8 mouse cellular contexts compared by ENCODE assay signal in the genomic region with DNA sequence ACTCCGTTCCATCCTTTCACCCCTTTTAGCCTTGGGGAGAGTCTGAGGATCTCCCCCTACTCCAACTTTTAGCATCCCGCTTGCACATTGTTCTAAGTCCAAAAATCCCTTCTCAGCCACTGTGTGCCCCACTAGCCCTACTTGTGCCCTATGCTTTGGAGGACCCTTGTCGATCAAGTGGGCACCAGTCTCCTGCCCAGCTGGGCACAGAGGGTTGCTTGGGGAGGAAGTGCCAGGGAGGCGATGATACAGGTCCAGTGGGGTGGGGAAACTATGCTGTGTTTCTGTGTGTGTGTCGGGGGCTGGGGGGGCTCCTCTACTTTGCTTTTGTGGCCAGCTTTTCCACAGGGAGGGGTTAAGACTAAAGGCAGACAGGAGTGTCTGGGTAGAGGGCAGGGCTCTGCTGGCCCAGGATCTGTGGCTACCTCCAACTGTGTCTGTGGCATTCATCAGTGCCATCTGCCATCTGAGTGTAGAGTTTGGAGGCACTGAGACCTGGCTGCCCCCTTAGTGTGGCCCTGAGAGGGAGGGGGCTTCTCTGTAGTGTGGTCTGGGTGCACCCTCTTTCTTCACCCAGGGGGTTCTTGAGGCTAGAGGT. TPM values are rescaled to one million over a fixed set of nuclear protein-coding genes. Genes with fewer than 3 reads are reported as not detected.
DNase-seq lines count a peak whose midpoint lies in the region; ATAC-seq and TF ChIP-seq lines count a peak whose summit lies in the region.

No protein-coding gene starts in this region.

- ATAC-seq in forebrain, embryonic 12.5 days (ENCODE audit: low FRiP score): no peak
- ATAC-seq in liver, embryonic 13.5 days (ENCODE audit: low read depth): no peak

- H3K27me3 ChIP-seq in forebrain, embryonic 12.5 days: peaks cover 39% of the 10 kb centered on the region
- H3K27me3 ChIP-seq in liver, embryonic 13.5 days: peaks cover 63% of the 10 kb centered on the region
- peaks cover 14% of the 10 kb centered on the region for H3K27me3 ChIP-seq in small intestine, adult 2 months (ENCODE audit: control insufficient read depth, insufficient read depth, low read length)

- no peak for TF ChIP-seq POLR2A in small intestine, adult 2 months (IDR thresholded peaks at IDR 0.05; ENCODE audit: low read depth, low read length)

- H3K9ac ChIP-seq in forebrain, embryonic 12.5 days: peak overlapping the region; percentile 89
- no peak overlapping the region for H3K9ac ChIP-seq in liver, embryonic 13.5 days

- peak overlapping the region; percentile 84 for H3K4me3 ChIP-seq in forebrain, embryonic 12.5 days (replicated peaks)
- H3K4me3 ChIP-seq in liver, embryonic 13.5 days (replicated peaks): peak overlapping the region; percentile 58
- peak overlapping the region; percentile 69 for H3K4me3 ChIP-seq in small intestine, adult 2 months (ENCODE audit: low read depth, low read length)

- TF ChIP-seq CTCF in small intestine, adult 2 months (IDR thresholded peaks at IDR 0.05; ENCODE audit: extremely low read depth, insufficient read length, insufficient replicate concordance, low read depth, low read length): no peak

- peak overlapping the region; percentile 97 for H3K4me2 ChIP-seq in forebrain, embryonic 12.5 days
- H3K4me2 ChIP-seq in liver, embryonic 13.5 days: peak overlapping the region; percentile 76

- peak; percentile 36 to 51 for DNase-seq in lung, adult 18-20 months
- no peak for DNase-seq in lung, postnatal 14 days
- no peak for DNase-seq in liver, embryonic 13.5 days
- DNase-seq in embryo, embryonic 11 days: no peak
- DNase-seq in c-Kit-positive CD71-positive TER-119-positive erythroid progenitor cells, embryonic 14.5 days (ENCODE audit: low spot score): no peak
- DNase-seq in frontal cortex, postnatal 25 days (ENCODE audit: low spot score in 2 of 2): no peak

- no peak overlapping the region for H3K27ac ChIP-seq in forebrain, embryonic 12.5 days
- no peak overlapping the region for H3K27ac ChIP-seq in liver, embryonic 13.5 days
- H3K27ac ChIP-seq in small intestine, adult 2 months (ENCODE audit: insufficient read depth, low read depth, low read length): no peak overlapping the region

- WGBS in forebrain, embryonic 12.5 days: 25% methylated on average over 5 of the region's 5 CpGs
- 36% methylated on average over 5 of the region's 5 CpGs for WGBS in liver, embryonic 13.5 days (ENCODE audit: insufficient replicate concordance)
- 44% methylated on average over 5 of the region's 5 CpGs for WGBS in small intestine, adult 2 months

- no peaks in the 10 kb centered on the region for H3K36me3 ChIP-seq in forebrain, embryonic 12.5 days (replicated peaks)
- no peaks in the 10 kb centered on the region for H3K36me3 ChIP-seq in liver, embryonic 13.5 days
- H3K36me3 ChIP-seq in small intestine, adult 2 months (ENCODE audit: control insufficient read depth, insufficient read depth, low read length): no peaks in the 10 kb centered on the region

- no peaks in the 10 kb centered on the region for H3K9me3 ChIP-seq in forebrain, embryonic 12.5 days
- H3K9me3 ChIP-seq in liver, embryonic 13.5 days (replicated peaks): no peaks in the 10 kb centered on the region

- H3K4me1 ChIP-seq in forebrain, embryonic 12.5 days: peaks cover 66% of the 10 kb centered on the region
- H3K4me1 ChIP-seq in liver, embryonic 13.5 days (replicated peaks): peaks cover 17% of the 10 kb centered on the region
- H3K4me1 ChIP-seq in small intestine, adult 2 months (ENCODE audit: control insufficient read depth, insufficient read depth, insufficient read length, low read length): no peaks in the 10 kb centered on the region

RNA-seq across cellular contexts. Expression of a gene that starts 1.4 kb away (rescaled TPM):
- polyA plus RNA-seq in forebrain, embryonic 12.5 days (2016; fragmentation: Nextera tagmentation; extraction: Ambion mirVana): 51.2 and 64.4 TPM in 2 replicates
- 1.9 and 2.2 TPM in 2 replicates for polyA plus RNA-seq in liver, embryonic 13.5 days (2015; fragmentation: Nextera tagmentation; extraction: Ambion mirVana)
- polyA plus RNA-seq in small intestine, adult 2 months (2012; rRNA removed): 13.1 and 18.3 TPM in 2 replicates

Comparison
In these comparisons a context has a peak if more than half of its experiments do, and no peak if none do; other contexts are left out.
1. DNase-seq: peak in lung, adult 18-20 months (2 of 2); none in lung, postnatal 14 days (single experiment), liver, embryonic 13.5 days (single experiment), embryo, embryonic 11 days (single experiment), c-Kit-positive CD71-positive TER-119-positive erythroid progenitor cells, embryonic 14.5 days (single experiment) and frontal cortex, postnatal 25 days (0 of 2).
2. Peak in every context shown above with its lines, with median percentiles within 50 percentile points of each other: H3K4me3 ChIP-seq.